Mouse (Mus musculus) spleen, adult 2 months (tissue): ENCODE data around the gene Ccn2.

Experiments
- CTCF ChIP-seq: fragments of 200-500 bp; IDR thresholded peaks from 2 replicates; pipeline ENCODE4 v1.5.1; 2011; ENCODE audit warnings: mild to moderate bottlenecking, inconsistent platforms; ENCODE audit not compliant: insufficient read depth, insufficient read length, insufficient replicate concordance; ENCODE audit errors: extremely low read depth
- POLR2A ChIP-seq: fragments of 200-500 bp; IDR thresholded peaks from 2 replicates; pipeline ENCODE4 v1.6.1; 2011; ENCODE audit warnings: low read depth, low read length, inconsistent platforms

DNA sequence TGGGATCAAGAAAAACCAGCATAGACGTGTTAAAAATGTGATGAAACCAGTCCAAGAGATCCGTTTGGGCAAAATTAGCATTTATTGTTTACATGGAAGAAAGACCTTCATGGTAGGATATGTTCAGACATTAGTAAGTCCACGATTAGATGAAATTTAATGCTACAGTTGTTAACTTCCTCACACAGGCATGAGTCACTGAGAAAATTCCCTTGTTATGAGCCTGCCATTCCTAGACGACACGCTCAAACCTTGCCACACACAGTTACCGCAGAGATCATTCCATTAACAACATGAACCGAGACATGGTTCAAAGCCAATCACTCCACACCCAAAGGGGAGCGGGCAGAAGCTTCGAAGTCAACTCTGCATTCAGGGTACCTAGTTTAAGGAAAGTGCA, 6.0 kb upstream of the Ccn2 start:
- TF ChIP-seq CTCF = no peak
- TF ChIP-seq POLR2A = no peak
